Mouse (Mus musculus): ENCODE results near the gene F8.
"Not testable (repeated sequence)": the region's sequence is repeated elsewhere in the genome, so short reads cannot be mapped to it uniquely, and the experiment has no call there.

F8 gene

DNA sequence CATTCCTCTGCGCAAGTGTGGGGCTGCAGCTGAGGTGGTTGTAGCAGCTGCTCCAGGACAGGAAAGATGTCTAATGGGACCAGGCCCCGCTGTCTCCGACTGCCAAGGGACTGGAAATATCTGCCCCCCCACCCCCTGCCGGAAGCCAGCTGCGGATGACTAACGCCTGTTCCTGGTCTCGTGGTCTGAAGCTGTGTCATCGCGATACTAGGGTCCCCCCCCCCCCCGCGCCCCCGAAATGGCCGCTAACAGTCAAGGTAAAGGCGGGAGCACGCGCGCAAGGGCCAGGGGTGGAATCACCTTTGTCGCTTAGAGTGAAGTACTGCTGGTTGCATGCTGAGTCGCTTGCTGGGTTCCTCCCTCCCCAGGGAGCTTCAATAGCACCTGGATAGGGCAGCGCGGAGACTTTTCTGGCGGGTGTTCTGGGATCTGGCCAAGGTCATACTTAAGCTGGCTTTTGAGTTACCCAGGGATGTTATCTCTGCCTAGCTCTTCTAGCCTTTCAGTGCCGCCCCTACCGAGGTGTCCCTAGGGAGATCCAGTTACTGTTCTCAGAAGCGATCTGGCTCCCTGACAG lies at the start of gene F8, which contains the start of gene Fundc2:
Gene F8, minus strand, starts transcription at position 421 of the 577 bp plus-strand sequence.
Gene Fundc2, plus strand, starts transcription at position 205 of the 577 bp plus-strand sequence.
- DNase-seq = peak; percentile 62

DNA sequence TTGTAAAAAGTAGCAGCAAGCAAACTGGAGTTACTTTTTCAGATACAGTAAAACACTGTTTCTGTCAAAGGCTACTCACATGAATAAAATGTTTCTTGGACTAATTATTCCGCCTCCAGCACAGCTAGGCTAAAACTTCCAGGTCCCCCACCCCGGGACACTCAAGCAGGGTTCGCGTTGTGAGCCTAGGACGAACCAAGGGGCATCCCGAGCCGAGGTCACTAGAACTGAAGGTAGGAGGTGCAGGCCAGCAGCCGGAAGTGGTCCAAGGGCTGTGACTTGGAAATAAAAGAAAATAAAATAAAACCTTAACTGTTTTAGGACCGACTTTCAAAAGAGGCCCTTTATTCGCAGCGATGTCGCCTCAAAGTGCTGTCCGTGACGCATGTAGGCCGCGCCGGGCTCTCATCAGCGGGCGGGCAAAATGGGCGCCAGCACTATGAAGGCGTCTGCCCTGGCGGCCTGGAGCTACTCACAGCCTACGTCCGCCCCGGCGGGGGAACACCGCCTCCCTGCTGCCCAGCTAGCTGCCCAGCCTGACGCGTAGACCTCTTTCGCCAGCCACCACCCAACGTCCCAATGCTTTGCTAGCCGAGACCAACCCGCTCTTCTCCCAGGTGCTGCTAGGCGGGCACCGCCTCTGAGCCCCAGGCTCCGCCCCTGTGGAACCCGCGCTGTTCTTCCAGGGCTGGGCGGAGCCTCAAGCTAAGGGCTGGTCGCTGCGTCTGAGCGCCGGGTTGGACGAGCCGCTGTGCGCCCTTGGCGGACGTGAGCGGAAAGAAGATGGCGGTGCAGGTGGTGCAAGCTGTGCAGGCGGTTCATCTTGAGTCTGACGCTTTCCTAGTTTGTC lies 33.7 kb upstream of the F8 start, which contains the start of the genes Cmc4, Mtcp1 and Brcc3:
Gene Cmc4, minus strand, starts transcription at position 649 of the 850 bp plus-strand sequence.
Gene Mtcp1, minus strand, starts transcription at position 653 of the 850 bp plus-strand sequence.
Gene Brcc3, plus strand, starts transcription at position 693 of the 850 bp plus-strand sequence.
- DNase-seq = peak; percentile 90

DNA sequence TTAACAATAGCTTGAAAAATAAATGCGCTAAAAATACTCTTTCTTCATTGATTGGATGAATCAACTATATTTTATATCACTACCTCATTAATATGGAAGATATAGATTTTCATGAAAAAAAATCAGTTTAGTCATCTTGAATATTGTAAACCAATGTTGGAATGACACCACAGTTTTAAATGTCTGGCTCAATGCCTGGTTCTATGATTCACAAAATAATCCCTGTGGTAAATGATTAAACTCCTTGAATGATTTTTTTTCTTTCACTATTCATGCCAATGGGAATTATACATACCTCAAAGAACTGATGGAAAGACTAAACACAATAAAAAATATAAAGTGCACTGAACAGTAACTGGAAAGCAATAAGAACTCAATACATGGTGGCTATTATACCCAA lies 27.3 kb upstream of the F8 start:
- no peak for DNase-seq

- no peak for DNase-seq
Observed at GRCm38 (mm10) chrX:75403350-75403749, 20.9 kb upstream of the F8 start.

DNA sequence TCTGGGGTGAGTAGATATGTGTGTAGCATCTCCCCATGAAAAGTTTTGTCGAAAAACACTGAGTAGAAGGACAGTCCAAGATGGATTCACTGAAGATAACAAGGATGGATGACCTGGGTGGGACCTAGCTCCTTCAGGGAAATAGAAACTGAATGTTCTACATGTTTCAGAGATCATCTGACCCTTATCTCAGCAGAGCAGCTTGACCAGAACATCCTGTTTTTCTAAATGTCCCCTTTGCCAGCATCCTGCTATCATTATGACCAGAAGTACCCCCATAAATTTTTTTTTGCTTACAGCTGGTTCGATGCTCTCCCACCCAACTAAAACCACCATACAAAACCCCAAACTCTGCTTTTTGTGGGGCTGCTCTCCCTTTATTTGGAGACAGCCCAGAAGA lies 20.3 kb upstream of the F8 start:
- DNase-seq = no peak

DNA sequence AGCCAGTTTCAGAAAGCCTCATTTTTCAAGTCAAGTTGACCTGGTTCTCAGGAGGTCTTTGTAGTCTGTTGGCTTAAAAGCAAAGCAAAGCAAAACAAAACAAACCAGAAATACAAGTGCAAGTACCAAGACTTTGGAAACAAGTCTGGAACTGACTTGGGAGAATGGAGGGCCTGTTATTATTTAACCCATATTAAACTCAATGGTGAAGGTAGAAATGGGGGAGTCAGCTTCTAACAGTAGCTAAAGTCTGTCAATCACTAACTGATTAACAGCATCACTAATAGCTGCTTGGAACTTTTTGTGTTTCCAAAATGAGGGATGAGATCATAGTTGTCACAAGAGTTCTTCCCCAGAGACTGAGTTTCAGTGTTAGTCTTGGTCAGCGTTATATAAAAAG lies 17.1 kb upstream of the F8 start:
- no peak for DNase-seq

DNA sequence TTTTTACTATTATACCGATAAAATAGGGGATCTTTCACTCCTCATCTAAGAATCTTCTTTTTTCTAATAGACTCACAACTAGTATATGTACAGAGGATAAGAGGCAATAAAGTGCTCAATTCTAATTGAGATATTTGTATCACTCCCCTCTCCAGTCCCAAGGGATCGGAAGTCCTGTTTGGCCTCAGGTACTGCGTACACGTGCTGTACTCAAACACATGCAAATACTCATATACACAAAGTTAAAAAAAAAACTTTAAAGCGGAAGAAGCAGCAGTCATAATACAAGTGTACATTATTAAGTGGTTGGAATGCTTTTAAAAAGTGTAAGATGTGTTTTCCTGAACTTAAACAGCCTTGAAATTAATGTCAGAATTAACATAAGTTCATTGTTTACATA lies 716 bp downstream of the F8 start:
- no peak for DNase-seq

GRCm38 (mm10) chrX:75381176-75381575 lies 1.2 kb downstream of the F8 start:
- DNase-seq = no peak

DNA sequence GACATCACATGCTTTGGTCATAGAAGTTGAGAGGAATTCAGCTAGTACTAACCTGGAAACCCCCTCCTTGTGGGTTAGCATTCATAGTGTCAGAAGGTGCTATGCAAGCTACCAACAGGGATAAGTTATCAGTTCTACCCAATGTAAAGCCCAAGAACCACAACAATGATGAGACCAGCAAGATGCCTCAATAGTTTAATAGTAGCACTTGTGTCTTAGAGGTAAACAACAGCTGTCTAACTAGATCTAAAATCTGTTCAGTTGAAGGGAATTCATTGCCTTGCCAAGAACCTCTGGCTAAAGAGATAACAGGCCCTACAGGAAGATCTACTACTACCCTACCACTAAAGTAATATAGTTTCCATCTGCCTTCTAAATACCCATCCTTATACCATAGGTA lies 5.6 kb downstream of the F8 start:
- no peak for DNase-seq

- DNase-seq = no peak
Observed at GRCm38 (mm10) chrX:75372666-75373425, 9.6 kb downstream of the F8 start.

DNA sequence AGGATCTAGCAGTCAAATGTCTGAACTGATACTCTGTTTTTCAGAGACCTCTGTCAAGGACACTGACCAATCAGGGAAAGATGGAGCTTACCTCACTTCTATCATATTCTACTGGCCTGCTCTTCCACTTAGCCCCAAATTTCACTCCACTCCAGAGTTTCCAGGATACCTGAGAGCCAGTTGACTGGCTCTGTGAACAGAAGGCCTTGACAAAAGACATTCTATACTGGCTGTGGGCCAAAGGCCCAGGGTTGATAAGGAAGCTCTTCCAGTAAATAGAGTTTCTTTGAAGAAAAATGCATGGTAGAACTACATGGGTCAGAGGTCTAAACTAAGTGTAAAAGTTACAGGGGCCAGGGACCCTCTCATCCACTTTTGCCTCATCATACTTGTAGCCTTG lies 12.2 kb downstream of the F8 start:
- no peak for DNase-seq

- DNase-seq = no peak
Observed at GRCm38 (mm10) chrX:75323556-75323955, 58.9 kb downstream of the F8 start.

- DNase-seq = no peak
Observed at GRCm38 (mm10) chrX:75271676-75272075, 110.7 kb downstream of the F8 start.

- not testable (repeated sequence) for DNase-seq
Observed at GRCm38 (mm10) chrX:75233603-75234376, 148.6 kb downstream of the F8 start.

DNA sequence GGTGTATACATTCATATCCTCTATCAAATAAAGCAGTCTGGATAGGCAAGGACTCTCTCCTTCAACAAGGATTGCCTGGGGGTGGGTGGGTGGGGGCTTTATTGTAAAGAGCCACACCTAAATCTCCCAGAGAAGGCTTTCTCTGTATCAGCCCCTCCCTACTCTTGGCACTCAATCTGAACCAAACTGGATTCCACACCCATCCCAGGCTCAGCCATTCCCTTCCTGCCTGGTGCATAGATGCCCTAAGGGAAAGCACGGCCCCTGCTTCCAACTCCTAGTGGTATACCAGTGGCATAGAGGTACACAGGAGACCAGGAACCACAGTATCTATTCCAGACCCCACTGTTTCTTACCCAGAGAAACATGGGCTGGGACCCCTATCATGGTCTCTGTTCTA lies 151.0 kb downstream of the F8 start:
- no peak for DNase-seq

GRCm38 (mm10) chrX:75163670-75164069 lies 218.7 kb downstream of the F8 start, which contains the start of gene Smim9:
TSS of gene Smim9 (minus strand) at chrX:75163770.
- DNase-seq = no peak

GRCm38 (mm10) chrX:75155576-75156243 lies 226.7 kb downstream of the F8 start:
- DNase-seq = peak; percentile 39

GRCm38 (mm10) chrX:75152249-75152648 lies 230.2 kb downstream of the F8 start:
- DNase-seq = no peak

- DNase-seq = no peak
Observed at GRCm38 (mm10) chrX:75150304-75150703, 232.1 kb downstream of the F8 start.

DNA sequence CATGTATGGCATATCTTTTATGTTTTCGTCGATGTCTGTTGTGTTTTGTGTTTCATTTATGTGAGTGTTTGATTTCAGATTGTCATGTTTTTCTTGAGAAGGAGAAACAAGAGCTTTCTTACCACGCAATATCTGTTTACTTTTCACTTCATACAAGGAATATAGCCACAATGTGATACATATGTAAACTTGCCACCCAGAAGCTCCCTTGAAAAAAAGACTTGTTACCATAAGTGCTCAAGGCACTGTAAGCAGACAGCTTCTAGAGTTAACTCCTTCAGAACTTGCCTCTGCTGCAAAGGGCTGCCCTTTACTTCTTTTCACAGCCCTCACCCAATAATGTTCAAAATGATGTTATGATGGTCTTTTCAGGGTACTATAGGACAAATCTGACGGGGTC lies 234.0 kb downstream of the F8 start:
- DNase-seq = no peak

DNA sequence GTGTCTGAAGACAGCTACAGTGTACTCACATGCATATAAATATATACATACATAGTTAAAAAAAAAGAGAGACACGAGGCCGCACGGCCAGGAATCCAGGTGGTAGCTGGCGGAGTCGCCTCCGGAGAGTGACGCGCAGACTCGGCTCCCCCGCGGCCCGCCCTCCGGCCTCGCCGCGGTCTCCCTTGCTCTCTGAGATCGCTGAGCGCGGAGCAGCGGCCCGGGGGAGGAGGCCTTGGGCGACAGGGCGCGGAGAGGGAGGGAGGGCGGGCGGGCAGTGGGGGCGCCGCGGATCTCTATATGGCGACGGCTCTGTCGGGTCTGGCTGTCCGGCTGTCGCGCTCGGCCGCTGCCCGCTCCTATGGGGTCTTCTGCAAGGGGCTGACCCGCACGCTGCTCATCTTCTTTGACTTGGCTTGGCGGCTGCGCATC lies 239.3 kb downstream of the F8 start:
- DNase-seq = not testable (repeated sequence)

- DNase-seq = no peak
Observed at GRCm38 (mm10) chrX:75138182-75138581, 244.2 kb downstream of the F8 start.
